Mouse (Mus musculus): ENCODE results near the gene Nudt7.

DNA sequence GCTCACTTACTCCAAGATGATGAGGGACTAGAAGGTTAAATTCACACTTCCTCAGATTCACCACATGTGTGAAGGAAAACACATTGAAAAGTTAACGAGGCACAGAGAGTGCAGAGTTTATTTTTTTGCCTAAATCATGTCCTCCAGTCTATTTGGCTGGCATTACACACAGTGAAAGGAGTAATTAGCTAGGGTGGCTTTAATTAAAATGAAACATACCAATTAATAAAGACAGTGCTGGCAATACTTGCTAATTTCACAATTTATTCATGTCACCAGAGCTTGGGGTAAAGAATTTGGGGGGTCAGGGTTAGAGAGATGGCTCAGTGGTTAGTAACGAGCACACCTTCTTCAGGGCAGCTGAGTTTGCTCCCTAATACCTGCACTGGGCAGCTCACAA, 25.2 kb downstream of the Nudt7 start:
- TF ChIP-seq CTCF (IDR thresholded peaks at IDR 0.05; ENCODE audit: control insufficient read depth, insufficient read depth, insufficient read length): no peak
- TF ChIP-seq USF1 (IDR thresholded peaks at IDR 0.05; ENCODE audit: low read depth): no peak
- no peak for TF ChIP-seq MYOG (IDR thresholded peaks at IDR 0.05; ENCODE audit: control insufficient read depth, extremely low read depth, insufficient read length)
- TF ChIP-seq CEBPB (IDR thresholded peaks at IDR 0.05; ENCODE audit: low read depth): no peak
- TF ChIP-seq MAX (IDR thresholded peaks at IDR 0.05): no peak

All from C2C12 (cell line).